Mouse (Mus musculus) B cell, adult 2 months (primary cell): ENCODE measurements around the gene Klhl26.

Experiments used
- DNase-seq, 2 experiments: peaks; one replicate each; pipeline ENCODE4 v3.0.0; 2022

Gene Klhl26

DNA sequence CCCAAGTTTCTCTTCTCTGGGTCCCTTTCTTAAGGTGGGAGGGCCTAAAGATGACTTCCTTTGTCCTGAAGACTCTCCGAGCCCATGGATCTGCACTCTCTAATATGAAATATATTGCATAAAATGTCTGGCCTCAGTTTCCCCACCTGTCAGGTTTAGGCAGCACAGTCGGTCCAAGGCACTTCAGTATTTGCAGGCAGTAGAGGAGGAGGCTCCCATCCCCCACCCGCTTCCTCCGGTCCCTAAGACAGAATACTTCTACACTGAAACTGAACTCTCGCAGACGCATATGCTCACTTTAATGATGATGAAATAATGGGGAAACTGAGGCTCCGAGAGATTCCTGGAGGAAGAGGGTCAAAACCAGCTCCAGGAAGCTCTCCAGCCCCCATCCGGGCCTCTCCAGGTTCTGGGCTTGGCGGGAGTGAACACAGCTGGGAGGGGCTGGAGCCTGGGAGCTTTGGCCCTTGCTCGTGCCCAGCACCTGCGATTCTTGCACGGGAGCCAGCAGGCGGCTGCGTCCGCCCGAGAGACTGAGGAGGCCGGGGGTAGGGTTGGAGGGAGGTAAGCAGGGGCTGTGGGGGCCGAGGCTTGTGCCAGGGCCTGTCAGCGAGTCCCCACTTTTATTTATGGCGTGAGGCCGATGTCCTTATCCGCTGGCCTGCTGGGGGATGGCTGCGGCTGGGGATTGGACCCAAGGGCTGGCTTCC, 25.2 kb upstream of the Klhl26 start:
- no peak for DNase-seq

DNA sequence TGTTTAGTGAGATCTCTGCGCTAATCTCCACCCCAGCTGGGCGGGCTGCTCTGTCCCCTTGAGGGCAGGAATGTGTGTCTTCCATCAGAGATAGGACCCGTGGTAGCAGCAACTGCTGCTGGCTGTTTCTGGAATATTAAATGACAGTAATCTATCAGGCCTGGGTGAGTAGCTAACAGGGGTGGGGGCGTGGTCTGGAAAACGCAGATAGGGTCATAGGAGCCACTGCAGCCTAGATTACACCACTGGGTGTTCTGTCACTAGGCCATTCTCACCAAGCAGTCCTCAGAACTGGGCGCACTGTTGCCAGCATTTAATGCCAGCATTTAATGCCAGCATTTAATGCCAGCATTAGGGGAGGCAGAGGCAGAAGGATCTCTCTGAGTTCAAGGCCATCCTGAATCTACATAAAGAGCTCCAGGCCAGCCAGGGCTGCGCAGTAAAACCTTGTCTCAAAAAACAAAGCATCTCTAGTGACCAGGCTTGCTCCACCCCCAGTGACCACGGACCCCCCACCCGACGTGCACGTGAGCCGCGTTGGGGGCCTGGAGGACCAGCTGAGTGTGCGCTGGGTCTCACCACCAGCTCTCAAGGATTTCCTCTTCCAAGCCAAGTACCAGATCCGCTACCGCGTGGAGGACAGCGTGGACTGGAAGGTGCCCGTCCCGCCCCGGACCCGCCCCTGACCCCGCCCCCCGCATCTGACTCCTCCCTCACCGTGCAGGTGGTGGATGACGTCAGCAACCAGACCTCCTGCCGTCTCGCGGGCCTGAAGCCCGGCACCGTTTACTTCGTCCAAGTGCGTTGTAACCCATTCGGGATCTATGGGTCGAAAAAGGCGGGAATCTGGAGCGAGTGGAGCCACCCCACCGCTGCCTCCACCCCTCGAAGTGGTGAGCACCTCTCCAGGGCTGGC, 23.9 kb upstream of the Klhl26 start:
- DNase-seq, result peak; percentile 70 to 74

DNA sequence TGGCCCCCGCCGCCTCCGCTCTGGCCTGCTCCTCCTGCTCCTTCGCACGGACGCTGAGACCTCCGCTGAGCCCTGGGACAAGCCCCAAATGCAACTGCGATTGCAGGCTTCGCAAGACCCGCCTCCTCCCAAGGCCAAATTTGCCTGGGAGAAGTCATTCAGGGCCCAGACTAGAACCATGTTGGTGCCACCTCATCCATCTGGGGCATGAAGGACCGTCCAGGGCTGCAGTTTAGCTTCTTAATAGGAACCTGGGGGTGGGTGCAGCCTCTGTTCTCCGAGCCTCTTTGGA, 18.9 kb upstream of the Klhl26 start:
- DNase-seq, result no peak

DNA sequence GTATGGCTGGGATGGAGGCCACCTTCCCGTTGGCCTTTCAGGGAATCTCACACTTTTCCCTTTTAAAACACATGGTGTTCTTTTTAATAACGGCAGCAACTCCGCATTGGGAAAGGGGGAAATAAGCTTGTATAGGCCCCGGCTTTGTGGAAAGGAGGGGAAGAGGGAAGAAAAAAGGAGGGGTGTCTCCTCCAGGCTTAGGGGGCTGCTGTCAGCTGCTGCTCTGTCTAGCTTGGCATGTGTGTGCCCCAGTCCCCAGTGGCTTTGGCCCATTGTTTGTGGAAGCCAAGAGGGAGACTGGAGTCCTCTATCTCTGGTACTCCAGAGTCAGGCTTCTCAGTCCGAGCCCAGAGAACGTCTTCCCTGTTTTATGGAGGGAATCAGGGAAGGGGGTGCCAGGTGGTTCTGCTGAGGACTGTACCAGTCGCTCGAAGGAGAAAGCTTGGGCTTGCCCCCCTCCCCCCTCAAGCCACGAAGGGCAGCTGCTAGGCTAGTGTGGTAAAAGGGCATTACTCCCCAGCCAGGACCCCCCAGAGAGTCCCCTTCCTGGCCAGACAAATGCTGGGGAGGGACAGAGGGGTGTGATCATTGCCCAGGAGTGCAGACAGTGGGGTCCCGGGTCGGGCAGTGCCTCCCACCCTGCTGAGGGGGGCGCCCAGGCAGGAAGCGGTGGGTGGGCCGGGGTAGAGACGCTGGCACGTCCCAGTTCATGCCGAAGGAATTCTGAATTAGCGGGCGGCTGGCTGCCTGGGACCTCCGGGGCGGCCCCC, 18.4 kb upstream of the Klhl26 start:
- DNase-seq, result no peak

DNA sequence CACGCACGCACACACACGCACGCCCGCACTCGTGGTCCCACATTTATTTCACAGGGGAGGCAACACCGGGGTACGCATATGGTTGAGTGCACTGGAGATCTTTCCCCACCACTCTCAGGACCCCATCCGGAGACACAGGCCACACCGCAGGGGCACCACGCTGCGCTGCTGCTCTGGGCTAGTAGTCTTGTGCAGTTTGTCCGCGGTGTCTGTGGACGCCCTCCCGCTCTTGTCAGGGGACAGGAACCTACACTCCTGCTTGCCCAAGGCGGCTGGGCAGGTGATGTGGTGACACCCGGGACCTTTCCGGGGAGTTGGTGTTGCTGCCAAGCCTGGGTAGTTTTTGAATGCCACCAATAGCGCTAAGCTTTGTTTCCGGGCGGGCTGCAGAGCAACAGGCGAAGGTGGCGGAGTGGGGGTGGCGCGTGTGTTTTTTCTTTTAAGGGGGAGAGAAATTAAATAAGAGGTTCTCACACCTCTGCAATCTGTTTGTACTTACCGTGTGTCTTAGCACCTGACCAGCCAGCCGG, 17.7 kb upstream of the Klhl26 start:
- peak; percentile 53 to 60 for DNase-seq

DNA sequence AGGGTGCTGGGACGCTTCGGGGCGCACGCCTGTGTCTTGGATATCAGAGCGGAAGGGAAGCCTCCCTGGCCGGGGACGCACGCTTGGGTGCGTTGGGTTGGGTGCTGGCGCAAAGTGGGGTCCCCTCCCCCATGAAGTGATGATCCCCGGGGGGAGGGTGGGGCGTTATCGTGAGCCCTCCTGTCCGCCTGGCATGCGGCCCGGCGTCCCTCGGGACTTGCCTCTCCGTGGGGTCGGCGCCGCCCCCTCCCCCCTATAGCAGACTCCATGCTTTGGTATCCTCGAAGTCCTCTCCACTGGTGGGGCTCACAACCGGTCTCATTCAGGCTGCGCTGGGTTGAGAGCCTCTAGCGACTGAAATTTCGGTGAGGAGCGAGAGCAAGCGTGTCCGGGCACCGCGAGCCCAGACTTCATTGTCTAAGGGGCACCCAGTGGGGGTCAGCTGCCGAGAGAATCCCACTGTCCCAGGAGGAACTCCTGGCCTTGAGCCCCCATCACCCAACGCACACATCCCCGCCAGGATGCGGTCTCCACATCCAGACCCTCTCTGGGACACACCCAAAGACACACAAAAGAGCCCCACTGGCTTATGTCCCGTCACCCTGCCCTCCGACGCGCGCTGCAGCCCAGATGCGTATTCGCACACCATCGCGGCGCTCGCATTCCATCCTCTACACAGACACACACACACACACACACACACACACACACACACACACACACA, 17.1 kb upstream of the Klhl26 start:
- no peak for DNase-seq

DNA sequence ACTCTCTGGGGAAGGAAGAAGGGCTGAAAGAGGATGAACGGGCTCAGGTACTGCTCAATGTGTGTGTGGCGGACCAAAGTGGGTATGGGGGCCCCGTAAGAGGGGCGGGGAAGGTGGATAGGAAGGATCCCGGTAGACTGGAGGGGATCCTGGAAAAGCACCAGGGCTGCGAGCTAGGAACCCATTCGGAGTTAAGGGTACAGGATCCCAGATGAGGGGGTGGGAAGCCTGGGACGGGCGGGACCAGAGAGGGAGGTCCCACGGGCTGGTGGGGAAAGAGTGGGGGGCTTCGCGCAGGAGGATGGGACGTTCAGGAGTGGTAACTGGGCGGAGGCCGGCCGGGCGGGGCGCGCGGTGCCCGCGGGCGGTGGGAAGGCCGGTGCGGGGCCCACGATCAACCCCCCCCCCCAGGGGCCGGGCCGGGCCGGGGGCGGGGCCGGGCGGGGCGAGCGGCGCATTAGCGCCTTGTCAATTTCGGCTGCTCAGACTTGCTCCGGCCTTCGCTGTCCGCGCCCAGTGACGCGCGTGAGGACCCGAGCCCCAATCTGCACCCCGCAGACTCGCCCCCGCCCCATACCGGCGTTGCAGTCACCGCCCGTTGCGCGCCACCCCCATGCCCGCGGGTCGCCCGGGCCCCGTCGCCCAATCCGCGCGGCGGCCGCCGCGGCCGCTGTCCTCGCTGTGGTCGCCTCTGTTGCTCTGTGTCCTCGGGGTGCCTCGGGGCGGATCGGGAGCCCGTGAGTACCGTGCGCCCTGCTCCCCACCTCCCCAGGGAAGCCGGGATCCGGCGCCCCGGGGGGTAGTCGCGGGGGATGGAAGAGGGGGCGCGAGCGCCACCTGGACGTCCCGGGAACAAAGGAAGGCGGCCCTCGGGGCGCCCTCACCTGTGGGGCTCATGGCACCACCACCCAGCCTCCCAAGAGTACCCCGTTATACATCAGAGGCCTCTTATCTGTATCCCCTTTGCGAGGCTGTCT, 16.2 kb upstream of the Klhl26 start, which contains the start of gene Crlf1:
Gene Crlf1, plus strand, starts transcription at position 495 of the 977 bp plus-strand sequence.
- no peak for DNase-seq

DNA sequence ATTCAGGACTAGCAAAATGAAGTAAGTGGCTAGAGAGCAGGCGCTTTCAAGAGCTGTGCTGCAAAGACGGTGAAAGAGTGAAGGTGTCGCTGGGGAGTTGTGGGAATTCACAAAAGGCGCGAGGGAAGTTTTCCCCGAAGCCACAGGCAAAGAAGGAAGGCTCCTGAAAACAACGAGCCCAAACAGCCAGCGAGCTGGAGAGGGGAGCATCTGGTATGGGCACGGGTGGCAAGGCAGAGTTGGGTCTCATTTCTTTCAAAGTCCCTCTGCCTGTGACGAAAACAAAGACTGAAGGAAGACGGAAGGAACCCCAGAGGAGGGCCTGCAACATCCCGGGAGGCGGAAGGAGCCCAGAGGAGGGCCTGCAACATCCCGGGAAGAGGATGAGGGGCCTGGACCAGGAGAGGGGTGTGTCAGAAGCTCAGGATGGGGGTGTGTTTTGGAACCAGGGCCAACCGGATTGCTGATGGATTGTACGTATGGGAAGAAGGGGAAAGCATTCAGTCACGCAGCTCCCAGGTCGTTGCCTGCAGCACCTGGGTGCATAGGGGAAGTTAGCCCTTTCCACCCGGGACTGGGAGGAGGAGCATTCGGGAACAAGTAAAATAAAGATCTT, 14.2 kb upstream of the Klhl26 start:
- DNase-seq, result no peak

DNA sequence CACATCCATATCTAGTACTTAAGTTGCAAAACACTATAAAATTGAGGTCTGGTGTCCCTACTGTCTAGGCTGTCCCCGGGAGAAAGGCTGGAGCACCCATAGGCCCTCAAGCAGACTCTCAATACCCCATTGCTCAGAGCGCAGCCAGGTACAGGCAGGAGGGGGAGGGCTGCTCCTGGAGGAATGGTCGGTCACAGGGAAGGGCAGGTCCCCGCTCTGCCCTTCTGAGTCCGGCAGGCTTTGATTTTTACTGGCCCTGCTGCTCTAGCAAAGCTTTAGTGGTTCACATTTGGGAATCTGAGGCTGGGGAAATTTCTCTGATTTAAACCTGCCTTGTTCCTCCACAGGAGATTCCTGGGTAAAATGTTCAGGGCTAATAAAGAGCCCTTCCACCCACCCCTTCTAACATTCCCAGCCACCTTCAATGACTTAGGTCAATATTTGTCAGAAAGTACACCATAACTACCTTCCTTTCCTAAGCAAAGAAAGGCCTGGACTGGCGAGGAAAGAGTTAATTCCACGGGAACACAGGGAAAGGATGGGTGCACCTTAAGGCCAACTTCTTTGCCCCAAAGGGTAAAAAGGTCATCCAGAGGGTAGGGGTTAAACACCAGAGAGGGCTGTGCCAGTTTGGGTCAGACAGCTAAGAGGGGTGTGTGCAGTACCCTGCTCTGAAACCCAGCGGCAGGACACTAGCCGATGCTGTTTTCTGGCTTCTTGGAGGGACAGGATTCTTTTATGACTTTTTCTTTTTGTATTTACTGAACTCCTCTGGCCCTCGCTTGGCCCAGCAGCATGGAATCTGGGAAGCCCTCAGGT, 13.5 kb upstream of the Klhl26 start:
- DNase-seq, result no peak

DNA sequence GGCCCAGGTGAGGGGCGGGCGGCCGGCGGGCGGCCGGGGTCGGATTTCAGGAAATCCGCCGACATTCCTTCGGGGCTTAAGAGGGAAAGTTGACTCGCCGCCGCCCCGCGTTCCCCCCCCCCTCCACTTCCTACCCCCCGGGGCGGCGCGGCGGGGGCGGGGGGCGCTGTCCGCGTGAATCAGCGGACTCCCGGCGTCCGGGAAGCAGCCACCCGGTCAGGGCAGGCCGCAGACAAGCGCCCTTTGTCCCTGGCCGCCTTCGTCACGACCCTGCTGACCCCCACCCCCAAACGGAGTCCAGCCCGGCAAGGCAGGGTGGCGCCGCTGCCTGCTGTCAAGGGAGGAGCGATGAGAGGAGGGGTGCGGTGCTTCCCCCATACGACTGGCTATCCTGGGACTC, 12.8 kb upstream of the Klhl26 start:
- DNase-seq, result no peak

DNA sequence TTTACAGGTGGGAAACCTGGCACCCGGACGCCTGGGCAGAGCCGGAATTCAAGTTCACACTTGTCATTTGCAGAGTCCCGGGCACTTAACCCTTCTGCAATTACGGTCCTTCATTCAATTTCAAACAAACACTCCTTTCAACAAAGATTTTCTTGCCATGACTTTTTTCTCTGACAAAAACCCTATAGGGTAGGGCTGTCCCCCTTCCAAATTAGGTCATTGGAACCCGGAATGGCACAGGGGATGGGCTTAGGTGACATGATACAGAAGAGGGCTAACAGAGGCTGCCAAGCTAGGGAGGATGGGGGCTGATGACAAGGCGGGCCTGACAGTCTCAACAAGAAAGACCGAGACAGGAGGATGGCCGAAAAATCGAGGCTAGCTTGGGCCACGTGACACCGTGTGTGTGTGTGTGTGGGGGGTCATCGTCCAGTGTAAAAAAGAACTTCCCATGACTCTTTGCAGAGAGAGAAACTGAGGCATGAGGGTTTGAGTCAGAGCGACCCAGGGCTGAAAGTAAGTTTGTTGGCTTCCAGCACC, 12.2 kb upstream of the Klhl26 start:
- no peak for DNase-seq

DNA sequence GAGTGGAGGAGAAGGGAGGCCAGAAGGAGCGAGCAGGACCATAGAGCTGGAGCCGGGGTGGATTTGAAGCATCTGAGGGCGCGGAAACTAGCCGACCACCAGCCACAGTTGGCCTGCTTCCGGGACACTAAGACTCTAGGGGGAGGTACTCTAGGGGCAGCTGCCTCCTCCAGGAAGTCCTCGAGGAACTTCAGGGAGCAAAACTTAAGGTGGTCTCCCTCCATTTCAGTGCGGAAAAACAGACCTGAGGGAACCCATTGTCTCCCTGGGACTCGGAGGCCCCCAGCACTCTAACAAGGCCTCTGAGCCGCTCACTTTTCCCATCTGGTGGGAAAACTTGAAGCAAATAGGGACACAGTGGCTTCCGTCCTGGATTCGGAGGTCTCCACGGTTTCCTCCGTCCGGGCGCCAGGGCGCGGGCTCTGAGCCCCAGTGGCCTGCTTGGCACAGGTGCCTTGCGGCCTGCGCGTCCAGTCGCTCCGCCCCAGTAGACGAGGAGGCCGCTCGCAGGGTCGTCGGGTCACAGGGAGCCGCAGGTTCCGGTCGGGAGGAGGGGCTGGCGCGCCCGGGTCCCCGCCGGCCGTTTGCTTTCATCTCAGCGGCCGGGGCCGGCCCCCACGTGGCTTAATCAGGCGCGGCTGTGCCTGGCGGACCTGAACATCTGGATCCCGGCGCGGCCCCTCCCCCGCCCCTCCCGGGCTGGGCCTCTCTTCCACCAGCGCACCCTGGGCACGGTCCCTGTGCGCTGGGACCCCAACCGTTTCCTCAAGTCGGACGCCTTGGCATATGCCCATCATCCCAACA, 11.4 kb upstream of the Klhl26 start:
- no peak for DNase-seq

DNA sequence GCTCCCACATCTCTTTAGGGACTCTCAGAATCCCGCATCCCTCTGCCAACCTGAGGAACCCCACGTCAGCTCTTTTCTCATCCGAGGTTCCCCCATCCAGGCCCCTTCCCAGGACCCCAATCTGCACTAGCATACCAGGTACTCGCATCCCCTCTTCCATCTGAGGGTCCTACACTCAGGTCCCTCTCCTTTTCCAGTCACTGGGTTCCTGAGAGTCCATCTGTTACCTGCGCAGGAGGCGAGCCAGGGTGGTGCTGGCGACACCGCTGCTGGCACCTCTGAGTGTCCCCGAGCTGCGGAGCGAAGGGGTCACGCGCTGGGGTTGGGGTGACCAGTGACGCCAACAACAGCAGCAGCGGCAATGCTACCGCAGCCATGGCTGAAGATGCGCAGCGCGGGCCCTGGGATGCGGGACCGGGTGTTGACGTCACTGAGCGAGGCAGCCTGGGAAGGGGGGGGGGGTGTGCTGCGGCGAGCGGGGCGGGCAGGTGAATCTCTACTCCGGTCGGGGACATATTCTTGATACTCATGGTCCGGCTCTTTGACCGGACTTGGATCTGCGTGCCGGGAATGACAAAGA, 10.3 kb upstream of the Klhl26 start, which contains the start of gene Tmem59l:
Gene Tmem59l, minus strand, starts transcription at position 418 of the 580 bp plus-strand sequence.
- DNase-seq, result no peak

DNA sequence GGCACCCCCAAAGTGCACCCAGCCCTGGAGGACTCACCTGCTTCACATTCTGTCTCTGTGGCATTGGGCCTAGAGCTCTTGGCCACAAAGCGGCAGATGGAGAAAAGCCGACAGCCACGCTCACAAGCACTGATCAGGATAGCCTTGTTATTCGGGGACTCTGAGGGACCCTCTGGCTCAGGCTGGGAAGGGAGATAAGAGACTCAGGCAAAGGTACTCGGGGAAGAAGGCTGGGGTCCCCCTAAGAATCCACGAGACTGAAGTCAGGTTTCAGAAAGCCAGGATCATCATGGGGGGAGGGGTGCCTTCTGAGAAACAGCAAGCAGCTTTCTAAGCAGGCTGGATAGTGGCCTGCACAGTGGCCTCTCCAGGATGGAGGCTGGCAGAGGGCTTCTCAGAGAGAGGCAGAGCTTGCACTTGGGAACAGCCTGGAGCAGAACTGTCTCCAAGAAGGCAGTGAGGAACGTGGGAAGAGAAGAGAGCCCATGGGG, 9.5 kb upstream of the Klhl26 start:
- DNase-seq, result no peak

DNA sequence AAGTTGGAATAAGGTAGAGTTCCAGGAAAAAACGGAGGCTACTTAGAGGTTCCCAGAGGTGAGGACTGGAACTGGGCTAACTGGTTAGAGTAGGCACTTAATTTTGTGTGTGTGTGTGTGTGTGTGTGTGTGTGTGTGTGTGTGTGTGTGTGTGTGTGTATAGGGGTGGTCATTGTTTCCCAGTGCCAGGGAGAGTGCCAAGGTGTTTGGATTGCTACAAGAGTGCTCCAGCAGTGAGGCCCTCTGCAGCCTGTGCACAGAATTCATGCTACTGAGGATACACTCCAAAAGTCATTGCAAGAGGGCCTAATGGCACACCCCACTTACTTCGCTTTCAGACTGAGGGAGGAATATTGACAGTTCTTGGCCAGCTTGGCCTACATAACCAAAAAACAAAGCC, 6.2 kb upstream of the Klhl26 start:
- no peak for DNase-seq

DNA sequence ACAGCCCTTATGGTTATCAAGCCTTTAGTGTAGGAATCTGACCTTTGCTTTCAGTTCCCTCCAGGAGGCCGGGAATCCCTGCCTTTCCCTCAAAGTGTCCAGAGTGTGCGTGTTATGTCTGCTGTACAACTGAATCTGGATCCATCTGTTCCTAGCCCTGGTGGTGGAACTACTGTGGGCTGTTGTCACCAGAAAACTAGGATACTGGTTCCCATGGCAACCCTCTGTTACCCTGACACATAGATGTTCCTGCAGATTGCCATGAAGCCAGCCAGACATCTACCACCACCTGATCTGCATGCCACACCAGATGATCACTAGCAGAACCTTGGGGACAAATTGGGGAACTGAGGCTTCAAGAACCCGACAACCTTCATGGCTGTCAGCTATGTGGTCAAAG, 5.1 kb upstream of the Klhl26 start:
- no peak for DNase-seq

DNA sequence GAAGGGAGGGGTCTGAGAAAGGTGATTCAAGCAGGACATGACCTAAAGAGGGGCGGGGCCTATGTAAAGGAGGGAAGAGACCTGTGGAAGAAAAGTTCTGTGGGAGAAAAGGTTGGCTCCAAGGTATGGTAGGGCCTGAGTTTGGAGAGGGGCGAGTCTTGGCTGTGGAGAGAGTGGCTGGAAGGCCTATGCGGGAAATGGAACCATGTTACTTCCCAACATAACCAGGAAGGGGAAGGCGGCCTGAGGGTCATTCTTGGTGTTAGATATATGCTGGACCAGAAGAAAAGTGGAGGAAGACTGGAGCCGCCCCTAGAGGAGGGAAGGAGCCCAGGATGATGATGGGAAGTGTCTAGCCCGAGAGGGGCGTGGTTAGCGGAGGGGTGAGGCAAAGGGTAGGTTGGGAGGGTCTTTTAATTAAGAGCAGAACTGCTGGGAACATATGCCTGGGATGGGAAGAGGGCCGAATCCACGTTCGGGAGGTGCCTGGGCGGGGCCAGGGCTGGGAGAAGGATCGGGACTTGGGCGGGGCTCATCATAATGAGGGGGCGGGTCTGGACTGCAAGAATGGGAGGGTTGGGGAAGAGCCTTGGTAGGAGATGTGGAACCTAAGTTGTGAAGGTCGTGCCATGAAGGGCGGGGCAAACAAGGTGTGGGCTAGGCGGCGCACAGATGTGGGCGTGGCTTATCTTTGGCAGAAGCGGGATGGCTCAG, 658 bp upstream of the Klhl26 start:
- DNase-seq, result peak in 1 of 2 experiments; percentile 15
